8 mouse cellular contexts compared by ENCODE assay signal in the genomic region with DNA sequence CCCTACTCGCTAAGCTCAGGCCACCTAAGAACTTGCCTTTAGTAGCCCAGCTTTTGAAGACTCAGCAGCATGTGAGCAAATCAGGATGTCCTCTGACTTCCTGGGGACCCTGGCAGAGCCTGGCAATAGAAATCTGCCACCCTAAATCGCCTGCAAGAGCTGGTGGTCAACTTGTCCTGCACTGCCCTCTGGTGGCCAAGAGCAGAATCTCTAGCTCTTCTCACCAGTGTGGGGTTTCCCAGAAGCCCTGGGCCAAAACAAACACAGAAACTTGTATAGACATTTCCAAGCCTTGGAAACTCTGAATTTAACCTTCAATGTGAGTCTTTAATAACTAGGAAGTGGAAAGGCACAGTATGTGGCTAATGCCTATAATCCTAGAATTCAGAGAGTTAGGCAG. TPM values are rescaled to one million over a fixed set of nuclear protein-coding genes. Genes with fewer than 3 reads are reported as not detected.
DNase-seq lines count a peak whose midpoint lies in the region; ATAC-seq and TF ChIP-seq lines count a peak whose summit lies in the region.

No protein-coding gene starts in this region.

- no peak overlapping the region for H3K27ac ChIP-seq in ES-Bruce4 (ENCODE audit: insufficient read depth, low read length)
- no peak overlapping the region for H3K27ac ChIP-seq in heart, embryonic 16.5 days (ENCODE audit: low read length)
- H3K27ac ChIP-seq in lung, embryonic 14.5 days (ENCODE audit: low read depth): no peak overlapping the region

- H3K36me3 ChIP-seq in ES-Bruce4 (ENCODE audit: control insufficient read depth, insufficient read depth, low read length, poor library complexity, severe bottlenecking): no peaks in the 10 kb centered on the region
- H3K36me3 ChIP-seq in heart, embryonic 16.5 days (ENCODE audit: control insufficient read depth, insufficient read depth): no peaks in the 10 kb centered on the region
- H3K36me3 ChIP-seq in lung, embryonic 14.5 days (ENCODE audit: insufficient read depth): no peaks in the 10 kb centered on the region

- no peaks in the 10 kb centered on the region for H3K27me3 ChIP-seq in ES-Bruce4 (ENCODE audit: control insufficient read depth, insufficient read depth, low read length, poor library complexity, severe bottlenecking)
- H3K27me3 ChIP-seq in heart, embryonic 16.5 days (ENCODE audit: control insufficient read depth, insufficient read depth, low read length): no peaks in the 10 kb centered on the region
- H3K27me3 ChIP-seq in lung, embryonic 14.5 days (ENCODE audit: insufficient read depth, low read length): no peaks in the 10 kb centered on the region

- 33% methylated on average over 2 of the region's 2 CpGs for WGBS in heart, embryonic 16.5 days
- 35% methylated on average over 2 of the region's 2 CpGs for WGBS in lung, embryonic 14.5 days

- no peak overlapping the region for H3K9ac ChIP-seq in ES-Bruce4 (ENCODE audit: low read depth, poor library complexity, severe bottlenecking)
- no peak overlapping the region for H3K9ac ChIP-seq in heart, embryonic 16.5 days (ENCODE audit: low read length)
- H3K9ac ChIP-seq in lung, embryonic 14.5 days: no peak overlapping the region

- H3K9me3 ChIP-seq in ES-Bruce4 (replicated peaks; ENCODE audit: control insufficient read depth, insufficient read depth, low read length, poor library complexity, severe bottlenecking): no peaks in the 10 kb centered on the region
- H3K9me3 ChIP-seq in heart, embryonic 16.5 days (replicated peaks; ENCODE audit: control insufficient read depth, low read length): no peaks in the 10 kb centered on the region
- H3K9me3 ChIP-seq in lung, embryonic 14.5 days (ENCODE audit: low read depth, low read length): no peaks in the 10 kb centered on the region

- peak; percentile 35 for ATAC-seq in heart, embryonic 16.5 days (replicated peaks; ENCODE audit: extremely low read depth, insufficient read depth, low FRiP score)
- ATAC-seq in lung, embryonic 14.5 days (ENCODE audit: insufficient read depth): peak; percentile 74; the same call in 1 of the 2 replicates

- H3K4me1 ChIP-seq in ES-Bruce4 (ENCODE audit: control insufficient read depth, insufficient read depth, low read length): no peaks in the 10 kb centered on the region
- peaks cover 2% of the 10 kb centered on the region; the same call in 1 of the 2 replicates for H3K4me1 ChIP-seq in heart, embryonic 16.5 days (ENCODE audit: control insufficient read depth, insufficient read depth, low read length)
- H3K4me1 ChIP-seq in lung, embryonic 14.5 days (ENCODE audit: insufficient read depth): no peaks in the 10 kb centered on the region

- TF ChIP-seq POLR2A in ES-Bruce4 (IDR thresholded peaks at IDR 0.05; ENCODE audit: insufficient read depth, low read length): no peak
- no peak for TF ChIP-seq POLR2A in brain, embryonic 14.5 days (IDR thresholded peaks at IDR 0.05; ENCODE audit: borderline replicate concordance, extremely low read depth, insufficient read depth, insufficient read length, poor library complexity, severe bottlenecking)

- DNase-seq in brain, embryonic 14.5 days (ENCODE audit: low read depth): peak; percentile 93
- DNase-seq in fat pad, adult 2 months (ENCODE audit: extremely low read depth, low read depth, low spot score): peak; percentile 54
- peak; percentile 87 for DNase-seq in layer of hippocampus, adult 11-12 months (ENCODE audit: low spot score)
- DNase-seq in lung, embryonic 14.5 days: peak; percentile 96
- DNase-seq in retina, embryonic 14.5 days (ENCODE audit: low spot score): peak; percentile 95
- peak; percentile 80 for DNase-seq in thymus, postnatal 25 days

- TF ChIP-seq EP300 in ES-Bruce4 (IDR thresholded peaks at IDR 0.05; ENCODE audit: insufficient read depth, low read depth, low read length): no peak

- H3K4me3 ChIP-seq in ES-Bruce4 (ENCODE audit: low read depth, low read length): no peak overlapping the region
- no peak overlapping the region for H3K4me3 ChIP-seq in heart, embryonic 16.5 days (ENCODE audit: low read length)
- no peak overlapping the region for H3K4me3 ChIP-seq in lung, embryonic 14.5 days (ENCODE audit: low read depth, low read length)

- peak; percentile 89 for TF ChIP-seq CTCF in ES-Bruce4 (IDR thresholded peaks at IDR 0.05; ENCODE audit: low read depth, low read length)
- TF ChIP-seq CTCF in brain, embryonic 14.5 days (IDR thresholded peaks at IDR 0.05; ENCODE audit: borderline replicate concordance, extremely low read depth, insufficient read depth, insufficient read length): peak; percentile 97
- peak; percentile 95 for TF ChIP-seq CTCF in lung, embryonic 14.5 days (IDR thresholded peaks at IDR 0.05; ENCODE audit: low read depth)

- no peak overlapping the region for H3K4me2 ChIP-seq in heart, embryonic 16.5 days (ENCODE audit: low read depth, low read length)
- H3K4me2 ChIP-seq in lung, embryonic 14.5 days: no peak overlapping the region

RNA-seq across cellular contexts. Expression of a gene that starts 58.3 kb away (rescaled TPM):
- 38.5 and 43.2 TPM in 2 replicates for polyA plus RNA-seq in ES-Bruce4 (2011; ENCODE audit: insufficient read depth, insufficient read length, low read depth, missing spikeins)
- polyA plus RNA-seq in brain, embryonic 14.5 days (2012; rRNA removed): 19.8 and 33.6 TPM in 2 replicates
- 65.8 and 75.1 TPM in 2 replicates for polyA plus RNA-seq in heart, embryonic 16.5 days (2015; fragmentation: Nextera tagmentation; extraction: Ambion mirVana)
- polyA plus RNA-seq in lung, embryonic 14.5 days (2014; fragmentation: Nextera tagmentation; extraction: Ambion mirVana): 102 and 105 TPM in 2 replicates
